Mouse (Mus musculus) neural tube, embryonic 11.5 days (tissue): ENCODE results near the gene Sox15. TPM values are rescaled to one million over a fixed set of nuclear protein-coding genes. Genes with fewer than 3 reads are reported as not detected.
"Not testable (repeated sequence)": the region's sequence is repeated elsewhere in the genome, so short reads cannot be mapped to it uniquely, and the experiment has no call there.

Experiments used
- ATAC-seq: fragments of 200-750 bp; cut with Nextera tagmentation; 2 replicates; pipeline ENCODE4 v1.8.0; 2017; ENCODE audit warnings: moderate number of reproducible peaks, mild to moderate bottlenecking, moderate TSS enrichment, moderate library complexity; ENCODE audit not compliant: insufficient read depth, low FRiP score, low TSS enrichment
- DNase-seq: peaks from one replicate; pipeline ENCODE4 v3.0.0-alpha.2; 2015; ENCODE audit warnings: low spot score
- H3K27ac ChIP-seq: fragments of 300-500 bp; sonication (generic); 2 replicates; pipeline ENCODE4 v1.5.1; 2014; ENCODE audit warnings: low read depth, mild to moderate bottlenecking, low read length
- H3K27me3 ChIP-seq: fragments of 300-500 bp; sonication (generic); 2 replicates; pipeline ENCODE4 v1.6.1; 2014; ENCODE audit warnings: mild to moderate bottlenecking, low read length, mixed read lengths; ENCODE audit not compliant: control insufficient read depth, insufficient read depth
- H3K36me3 ChIP-seq: fragments of 300-500 bp; sonication (generic); 2 replicates; pipeline ENCODE4 v1.6.1; 2014; ENCODE audit warnings: mild to moderate bottlenecking, low read length, moderate library complexity, mixed read lengths; ENCODE audit not compliant: control insufficient read depth, insufficient read depth
- H3K4me1 ChIP-seq: fragments of 300-500 bp; sonication (generic); 2 replicates; pipeline ENCODE4 v1.6.1; 2014; ENCODE audit warnings: low read length, mixed read lengths; ENCODE audit not compliant: control insufficient read depth, insufficient read depth
- H3K4me2 ChIP-seq: fragments of 300-500 bp; sonication (generic); 2 replicates; pipeline ENCODE4 v1.6.1; 2014; ENCODE audit warnings: low read depth, mild to moderate bottlenecking, moderate library complexity
- H3K4me3 ChIP-seq: fragments of 300-500 bp; sonication (generic); 2 replicates; pipeline ENCODE4 v1.5.1; 2014; ENCODE audit warnings: low read depth, low read length
- H3K9ac ChIP-seq: fragments of 300-500 bp; sonication (generic); 2 replicates; pipeline ENCODE4 v1.6.1; 2014; ENCODE audit warnings: mild to moderate bottlenecking, low read length
- H3K9me3 ChIP-seq: fragments of 300-500 bp; sonication (generic); 2 replicates; pipeline ENCODE4 v1.6.1; 2016; ENCODE audit warnings: low read length; ENCODE audit not compliant: control insufficient read depth
- WGBS: fragments of 180-500 bp; shearing (Covaris S2); extraction: QIAGEN DNeasy Blood & Tissue Kit; methylation state at CpG from one replicate; pipeline ENCODE4 v1.1.7; 2014; 5-methylcytosine and 5-hydroxymethylcytosine counted together
- polyA plus RNA-seq: library from polyadenylated mRNA; unstranded; fragments of >200 nt; fragmentation: Nextera tagmentation; extraction: Ambion mirVana; gene quantifications from 2 replicates; pipeline ENCODE4 v1.2.1, GENCODE M21; 2014

The Sox15 gene
- polyA plus RNA-seq, 1 experiment from 2014 or later: not detected

DNA sequence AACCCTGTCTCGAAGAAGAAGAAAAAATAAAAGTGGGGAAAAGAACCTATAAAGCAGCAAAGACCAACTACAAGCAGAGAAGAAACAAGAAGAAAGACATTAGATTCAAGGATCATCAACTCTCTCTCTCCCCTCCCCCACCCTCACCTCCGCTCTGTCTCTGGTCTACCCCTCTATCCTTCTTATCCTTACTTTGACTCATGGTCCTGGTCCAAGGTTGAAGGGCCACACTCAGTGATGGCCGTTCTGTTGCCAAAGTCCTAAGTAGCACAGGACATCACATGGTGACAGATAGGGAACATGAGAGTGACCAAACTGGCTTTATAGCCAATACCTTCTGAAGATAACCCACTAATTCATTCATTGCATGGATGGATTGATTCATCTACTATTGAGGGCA, 42.3 kb downstream of the Sox15 start:
- 83% methylated on average over 3 of the region's 3 CpGs for WGBS
- peaks cover 9% of the 10 kb centered on the region; the same call in 1 of the 2 replicates for H3K4me1 ChIP-seq
- H3K9ac ChIP-seq: no peak overlapping the region
- H3K36me3 ChIP-seq: no peaks in the 10 kb centered on the region
- no peaks in the 10 kb centered on the region for H3K9me3 ChIP-seq
- no peak for ATAC-seq
- no peak overlapping the region for H3K4me2 ChIP-seq
- H3K27me3 ChIP-seq: 0 out of 2 replicates have a peak, but pooled peaks cover 3% of the 10 kb centered on the region
- DNase-seq: no peak
- H3K4me3 ChIP-seq: no peak overlapping the region
- H3K27ac ChIP-seq: no peak overlapping the region

GRCm38 (mm10) chr11:69698574-69698973, 43.5 kb downstream of the Sox15 start:
- ATAC-seq: no peak

DNA sequence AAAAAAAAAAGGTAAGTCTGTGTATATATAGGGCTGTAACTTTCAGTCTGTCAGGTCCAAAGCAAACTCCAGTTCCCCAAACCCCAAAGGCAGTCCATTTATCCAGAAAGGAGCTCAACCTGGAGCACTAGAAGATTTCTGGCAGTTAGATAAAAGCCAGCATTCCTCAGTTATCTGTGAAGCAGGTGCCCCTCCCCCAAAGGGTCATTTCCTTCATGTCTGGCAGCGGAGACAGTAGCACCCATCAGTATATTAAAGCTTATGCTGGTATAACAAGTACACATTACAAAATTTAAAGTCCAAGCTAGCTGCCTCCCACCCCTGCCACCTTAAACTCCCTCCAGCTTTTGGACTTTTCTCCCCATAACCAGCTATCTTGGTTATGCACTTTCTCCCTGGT, 44.5 kb downstream of the Sox15 start:
- no peaks in the 10 kb centered on the region for H3K36me3 ChIP-seq
- 0 out of 2 replicates have a peak, but pooled peaks cover 3% of the 10 kb centered on the region for H3K27me3 ChIP-seq
- H3K9me3 ChIP-seq: no peaks in the 10 kb centered on the region
- ATAC-seq: no peak
- no peak overlapping the region for H3K4me2 ChIP-seq
- no peak overlapping the region for H3K27ac ChIP-seq
- WGBS: 54% methylated on average over 1 of the region's 1 CpGs
- DNase-seq: no peak
- H3K4me1 ChIP-seq: peaks cover 9% of the 10 kb centered on the region; the same call in 1 of the 2 replicates
- H3K4me3 ChIP-seq: no peak overlapping the region
- no peak overlapping the region for H3K9ac ChIP-seq

More at GRCm38 (mm10) chr11:69698574-69698973, 43.5 kb downstream of the Sox15 start:
- H3K9me3 ChIP-seq: no peaks in the 10 kb centered on the region
- no peak overlapping the region for H3K9ac ChIP-seq
- no peak for DNase-seq
- peaks cover 9% of the 10 kb centered on the region; the same call in 1 of the 2 replicates for H3K4me1 ChIP-seq
- no peak overlapping the region for H3K4me3 ChIP-seq
- H3K27me3 ChIP-seq: 0 out of 2 replicates have a peak, but pooled peaks cover 3% of the 10 kb centered on the region
- WGBS: 70% methylated on average over 5 of the region's 5 CpGs
- no peak overlapping the region for H3K4me2 ChIP-seq
- no peaks in the 10 kb centered on the region for H3K36me3 ChIP-seq
- no peak overlapping the region for H3K27ac ChIP-seq

- not testable (repeated sequence) for H3K9ac ChIP-seq, DNase-seq, H3K27me3 ChIP-seq, H3K9me3 ChIP-seq, H3K4me1 ChIP-seq, H3K4me3 ChIP-seq, H3K27ac ChIP-seq, H3K36me3 ChIP-seq, H3K4me2 ChIP-seq, ATAC-seq
- 94% methylated on average over 10 of the region's 10 CpGs for WGBS
These were observed 47.8 kb downstream of the Sox15 start for GRCm38 (mm10) chr11:69702886-69703285.

DNA sequence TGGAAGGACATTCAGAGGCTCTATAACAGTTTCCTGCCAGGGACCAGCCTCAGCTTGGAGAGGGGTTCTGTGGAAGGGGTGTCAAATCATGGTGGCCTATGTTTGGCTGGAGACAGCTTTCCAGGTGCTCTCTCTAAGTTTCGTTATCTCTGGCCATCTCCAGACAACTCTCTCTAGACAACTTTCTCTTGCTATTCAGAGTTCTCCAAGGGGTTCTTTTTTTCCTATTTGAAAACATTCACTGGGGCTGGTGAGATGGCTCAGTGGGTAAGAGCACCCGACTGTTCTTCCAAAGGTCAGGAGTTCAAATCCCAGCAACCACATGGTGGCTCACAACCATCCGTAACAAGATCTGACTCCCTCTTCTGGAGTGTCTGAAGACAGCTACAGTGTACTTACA, 48.3 kb downstream of the Sox15 start:
- not testable (repeated sequence) for H3K4me3 ChIP-seq, H3K27me3 ChIP-seq, H3K9ac ChIP-seq, H3K27ac ChIP-seq, ATAC-seq, H3K4me1 ChIP-seq, H3K4me2 ChIP-seq, H3K9me3 ChIP-seq, DNase-seq, H3K36me3 ChIP-seq
- 70% methylated on average over 2 of the region's 3 CpGs for WGBS

GRCm38 (mm10) chr11:69703814-69704612, 48.9 kb downstream of the Sox15 start:
- no peak overlapping the region for H3K4me2 ChIP-seq
- no peak for ATAC-seq
- H3K9ac ChIP-seq: no peak overlapping the region
- no peaks in the 10 kb centered on the region for H3K9me3 ChIP-seq
- no peak overlapping the region for H3K4me3 ChIP-seq
- no peak for DNase-seq
- no peak overlapping the region for H3K27ac ChIP-seq
- no peaks in the 10 kb centered on the region for H3K27me3 ChIP-seq
- WGBS: 72% methylated on average over 8 of the region's 8 CpGs
- H3K4me1 ChIP-seq: no peaks in the 10 kb centered on the region
- H3K36me3 ChIP-seq: no peaks in the 10 kb centered on the region

DNA sequence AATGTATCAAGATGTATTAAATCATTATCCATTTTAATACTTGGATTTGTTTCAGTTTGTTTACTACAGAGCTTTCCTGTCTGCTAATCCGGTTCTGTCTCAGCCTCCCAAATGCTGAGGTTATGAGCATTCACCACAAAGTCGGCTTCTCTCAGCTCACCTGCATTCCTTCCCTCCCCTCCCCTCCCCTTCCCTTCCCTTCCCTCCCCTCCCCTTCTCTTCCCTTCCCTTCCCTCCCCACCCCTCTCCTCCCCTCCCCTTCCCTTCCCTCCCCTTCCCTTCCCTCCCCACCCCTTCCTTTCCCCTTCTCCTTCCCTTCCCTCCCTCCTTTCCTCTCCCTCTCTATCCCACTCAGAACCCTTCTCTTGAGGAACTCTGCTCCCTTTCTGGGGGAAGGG, 49.5 kb downstream of the Sox15 start:
- DNase-seq (no peak), ATAC-seq (no peak)
- Histone ChIP-seq H3K9me3 (no peaks in the 10 kb centered on the region), H3K36me3 (no peaks in the 10 kb centered on the region), H3K27ac (no peak overlapping the region), H3K4me3 (no peak overlapping the region), H3K4me2 (no peak overlapping the region), H3K27me3 (no peaks in the 10 kb centered on the region), H3K4me1 (no peaks in the 10 kb centered on the region), H3K9ac (no peak overlapping the region)
- WGBS: 67% methylated on average over 2 of the region's 2 CpGs
